Mouse (Mus musculus) common myeloid progenitor, adult 5-6 weeks (primary cell): ENCODE measurements at regions not wholly inside any gene's neighbourhood (a gene's known extent, or its start where the extent isn't known, plus 50 kb on each side); places are given as distances from the start of the nearest gene placed in this dataset.

ENCODE experiments used
- ATAC-seq: replicated peaks from 2 replicates; pipeline ENCODE4 v1.8.0; 2016; ENCODE audit warnings: low read depth, mild to moderate bottlenecking, moderate TSS enrichment, inconsistent platforms; ENCODE audit not compliant: poor library complexity, severe bottlenecking

DNA sequence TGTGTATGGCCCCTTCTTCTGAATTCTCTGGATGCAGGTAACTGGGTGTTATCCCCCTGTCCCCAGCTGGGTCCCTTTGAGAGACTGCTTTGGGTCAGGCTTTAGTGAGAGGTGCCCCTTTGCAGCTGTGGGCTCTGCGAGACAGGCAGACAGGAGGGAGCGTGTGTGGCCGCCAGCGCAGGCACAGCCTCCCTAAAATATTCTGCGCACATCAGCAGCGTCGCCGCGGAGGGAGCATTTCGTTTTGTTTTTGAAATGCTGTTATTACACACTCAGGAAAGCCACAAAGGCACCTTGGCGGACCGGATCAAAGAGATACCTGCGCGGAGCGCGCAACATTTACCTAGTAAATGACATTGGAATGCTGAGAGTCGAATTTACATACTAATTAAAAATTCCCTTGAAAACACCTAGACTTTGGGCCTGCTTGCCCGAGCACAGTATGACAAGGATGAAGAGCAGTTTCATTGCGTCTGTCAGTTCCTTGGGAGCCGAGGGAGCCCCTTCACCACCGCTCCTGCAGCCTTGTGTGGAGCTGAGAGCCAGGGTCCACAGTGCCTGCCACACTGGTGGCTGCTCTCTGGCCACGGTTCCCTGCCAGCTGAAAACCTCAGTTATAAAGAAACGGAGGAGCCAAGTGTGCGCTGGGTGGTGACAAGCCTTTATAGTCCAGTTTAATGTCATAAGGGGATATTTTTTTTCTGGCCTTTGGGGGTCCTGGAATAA, 89.3 kb upstream of the Pmepa1 start:
- no peak for ATAC-seq

DNA sequence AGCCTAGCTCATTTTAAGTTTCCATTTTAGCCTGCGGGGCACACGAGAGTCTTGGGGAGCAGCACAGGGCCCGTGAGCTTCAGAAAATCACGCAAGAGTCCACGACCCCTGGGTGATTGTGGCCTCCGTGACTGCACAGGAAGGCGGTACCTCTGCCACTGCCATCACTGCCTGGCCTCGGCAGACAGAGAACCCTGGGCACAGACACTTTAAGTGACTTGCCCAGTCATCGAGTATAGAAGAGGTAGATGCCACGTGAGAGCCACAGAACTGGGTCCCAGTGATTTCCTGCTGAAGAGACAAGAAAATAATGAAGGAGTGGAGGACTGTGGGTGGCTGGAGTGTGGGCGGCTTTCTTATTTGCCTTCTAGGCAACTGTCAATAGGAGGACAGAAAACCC, 90.4 kb upstream of the Pmepa1 start:
- ATAC-seq, result no peak

DNA sequence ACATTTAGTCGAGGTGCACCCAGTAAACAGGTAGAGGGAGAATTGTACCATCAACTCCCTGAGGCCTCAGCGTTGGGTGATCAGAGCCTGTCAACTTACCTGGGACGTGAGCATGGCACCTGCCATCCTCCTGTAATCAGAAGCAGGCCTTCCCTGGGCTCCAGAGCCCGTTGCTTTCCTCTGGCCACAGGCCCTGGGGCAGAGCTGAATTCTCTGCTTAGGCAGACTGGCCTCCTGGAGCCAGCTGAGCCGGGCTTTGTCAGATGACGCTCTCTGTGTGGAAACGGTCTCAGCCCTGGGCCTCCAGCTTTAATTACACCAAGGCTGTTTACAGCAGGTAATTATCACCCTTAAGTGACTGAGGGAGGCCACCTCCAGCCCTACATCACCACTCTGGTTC, 92.6 kb upstream of the Pmepa1 start:
- ATAC-seq, result no peak

DNA sequence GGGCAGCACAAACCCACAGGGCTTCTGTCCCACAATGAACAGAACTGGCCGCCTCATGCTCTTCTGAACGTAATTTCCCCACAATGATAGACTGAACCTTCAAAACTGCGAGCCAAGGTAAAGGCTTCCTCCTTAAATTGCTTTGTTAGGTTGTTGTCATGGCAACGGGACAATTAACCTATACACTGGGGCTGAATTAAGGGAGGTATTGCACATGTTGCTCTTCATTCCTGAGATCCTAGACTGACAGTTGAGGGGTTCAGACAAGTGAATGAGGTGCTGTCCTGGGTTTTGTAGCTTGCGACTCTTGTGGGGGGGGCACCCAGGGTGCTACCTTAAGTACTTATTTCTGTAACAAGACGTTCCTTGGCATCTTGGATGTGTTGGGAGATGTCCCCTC, 100.6 kb upstream of the Pmepa1 start:
- ATAC-seq, result peak; percentile 4; the same call in 1 of the 2 replicates

DNA sequence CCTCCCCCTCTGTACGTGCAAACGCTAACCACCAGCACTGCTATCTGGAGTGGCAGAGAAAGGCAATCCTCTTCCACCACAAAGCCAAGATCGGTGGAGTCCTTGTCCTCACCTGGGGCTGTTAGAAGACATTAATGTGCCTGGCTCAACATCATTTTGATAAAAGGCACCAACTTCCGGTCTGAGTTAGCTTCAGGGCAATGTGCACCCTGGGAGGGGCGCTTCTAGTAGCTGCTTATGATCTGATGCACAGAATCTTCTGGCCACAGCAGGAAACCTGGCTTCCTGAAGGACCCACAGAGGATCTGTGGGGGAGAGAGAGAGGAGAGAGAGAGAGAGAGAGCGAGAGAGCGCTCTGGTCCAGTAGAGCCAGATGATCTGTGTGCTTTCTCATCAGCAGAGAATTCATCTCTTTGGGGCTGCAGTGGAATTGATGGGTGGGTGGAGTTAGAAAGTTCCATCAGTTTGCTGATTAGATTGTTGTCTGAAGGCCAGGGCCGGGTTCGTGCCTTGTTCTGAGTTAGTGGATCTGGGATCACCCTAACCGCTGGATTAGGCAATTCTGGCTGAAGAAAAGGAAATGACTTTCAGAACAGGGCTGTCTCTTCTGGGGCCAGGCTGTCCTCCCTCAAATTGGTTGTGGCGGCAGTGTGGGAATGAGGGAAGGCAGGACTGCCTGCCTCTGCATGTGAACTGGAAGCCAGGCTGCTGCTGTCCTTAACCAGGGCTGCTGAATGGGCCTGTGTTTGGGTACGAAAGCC, 101.3 kb upstream of the Pmepa1 start:
- ATAC-seq, result peak; percentile 84

GRCm38 (mm10) chr2:173379736-173380135, 103.4 kb upstream of the Pmepa1 start:
- ATAC-seq, result no peak

GRCm38 (mm10) chr2:173380341-173380761, 104.0 kb upstream of the Pmepa1 start:
- no peak for ATAC-seq

GRCm38 (mm10) chr2:173382176-173382813, 106.0 kb upstream of the Pmepa1 start:
- peak; percentile 34 for ATAC-seq

- ATAC-seq, result no peak
These were observed 108.7 kb upstream of the Pmepa1 start for GRCm38 (mm10) chr2:173384935-173385586.

GRCm38 (mm10) chr2:173385722-173386141, 109.4 kb upstream of the Pmepa1 start:
- ATAC-seq, result no peak

DNA sequence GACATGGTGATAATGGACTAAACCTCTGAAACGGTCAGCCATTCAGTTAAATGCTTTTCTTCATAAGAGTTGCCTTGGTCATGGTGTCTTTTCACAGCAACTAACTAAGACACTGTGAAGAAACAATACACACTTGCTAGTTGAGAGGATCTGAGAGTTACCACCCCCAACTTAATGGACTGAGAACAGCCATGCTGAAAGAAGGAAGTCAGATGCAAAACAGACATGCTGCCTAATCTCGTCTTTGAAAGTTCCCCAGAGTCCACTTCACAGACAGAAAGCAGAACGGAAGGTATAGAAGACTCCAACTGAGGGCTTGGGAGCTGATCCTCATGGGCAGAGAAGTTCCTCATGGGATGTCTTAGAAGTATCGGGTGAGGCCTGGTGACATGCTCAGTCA, 111.8 kb upstream of the Pmepa1 start:
- ATAC-seq, result peak; percentile 51

DNA sequence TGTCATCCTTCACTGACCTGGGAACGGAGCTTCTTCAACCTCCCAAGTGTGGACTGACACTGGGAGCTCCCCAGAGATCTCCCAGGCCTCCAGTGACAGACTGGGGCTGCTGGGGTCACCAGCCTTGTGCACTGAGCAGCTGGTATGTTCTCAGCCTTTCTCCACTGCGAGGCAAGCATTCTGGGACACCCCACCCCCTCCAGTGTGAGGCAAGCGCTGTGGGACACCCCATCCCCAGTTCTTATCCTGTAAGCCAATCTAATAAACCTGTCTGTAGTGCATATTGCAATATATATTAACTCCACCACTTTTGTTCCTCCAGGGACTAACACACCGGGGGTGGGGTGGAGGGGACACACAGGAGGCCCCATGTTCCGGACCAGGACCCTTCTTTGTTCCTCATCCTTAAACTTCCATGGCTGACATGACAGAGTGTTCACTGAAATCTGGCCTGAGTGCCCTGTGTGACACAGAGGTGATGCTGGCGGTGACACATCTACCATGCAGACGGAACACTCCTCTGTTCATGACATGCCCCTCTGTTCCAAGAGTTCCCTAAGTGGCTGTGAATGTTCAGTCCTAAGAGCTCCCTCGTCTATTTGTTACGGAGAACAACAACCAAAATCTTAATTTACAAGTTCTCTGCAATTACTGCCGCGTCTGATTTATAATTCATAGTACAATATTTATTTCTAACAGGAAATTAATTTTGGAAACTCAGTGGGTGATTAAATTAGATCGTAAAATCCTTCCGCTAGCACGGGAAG, 116.4 kb upstream of the Pmepa1 start:
- ATAC-seq, result no peak

GRCm38 (mm10) chr2:173393324-173393592, 116.9 kb upstream of the Pmepa1 start:
- ATAC-seq, result no peak

DNA sequence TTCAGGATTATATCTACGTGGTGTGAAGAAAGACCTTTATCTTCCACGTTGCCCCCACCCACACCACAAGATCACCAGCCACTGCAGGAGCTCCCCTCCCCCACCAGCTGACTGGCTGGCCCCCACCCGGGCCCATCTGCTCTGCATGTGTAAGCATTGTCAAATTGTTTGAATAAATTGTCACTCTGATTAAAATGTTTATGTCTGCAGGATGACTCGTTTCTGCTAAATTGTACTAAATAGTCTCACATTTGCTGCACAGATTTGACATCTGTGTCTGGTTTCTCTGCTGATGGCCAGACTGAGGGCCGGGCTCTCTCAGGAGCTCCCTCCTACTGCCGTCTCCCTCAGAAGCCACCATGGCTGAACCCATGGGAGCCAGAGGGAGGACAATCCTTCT, 119.2 kb upstream of the Pmepa1 start:
- no peak for ATAC-seq

- ATAC-seq, result no peak
These were observed 121.6 kb upstream of the Pmepa1 start for GRCm38 (mm10) chr2:173397846-173398331.

DNA sequence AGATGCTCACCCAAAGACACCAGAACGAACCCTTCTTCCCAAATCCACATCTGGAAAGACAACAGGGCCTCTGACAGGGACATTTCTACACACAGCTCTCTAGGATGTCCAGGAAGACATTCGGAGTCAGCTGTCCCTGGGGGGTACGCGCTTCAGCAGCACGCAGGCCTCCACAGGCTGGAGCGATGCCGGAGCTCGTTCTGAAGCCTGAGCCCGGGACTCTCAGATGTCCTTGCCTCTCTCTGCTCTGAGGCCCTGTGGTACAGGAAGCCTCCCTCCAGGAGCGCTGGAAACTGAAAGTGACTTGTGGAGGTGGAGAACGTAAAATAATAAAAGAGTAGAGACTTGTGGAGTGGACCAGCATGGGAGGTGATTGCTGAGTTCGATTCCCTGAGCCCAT, 116.8 kb upstream of the 1700021F07Rik start:
- no peak for ATAC-seq

GRCm38 (mm10) chr2:173406344-173407094, 115.9 kb upstream of the 1700021F07Rik start:
- ATAC-seq, result no peak

DNA sequence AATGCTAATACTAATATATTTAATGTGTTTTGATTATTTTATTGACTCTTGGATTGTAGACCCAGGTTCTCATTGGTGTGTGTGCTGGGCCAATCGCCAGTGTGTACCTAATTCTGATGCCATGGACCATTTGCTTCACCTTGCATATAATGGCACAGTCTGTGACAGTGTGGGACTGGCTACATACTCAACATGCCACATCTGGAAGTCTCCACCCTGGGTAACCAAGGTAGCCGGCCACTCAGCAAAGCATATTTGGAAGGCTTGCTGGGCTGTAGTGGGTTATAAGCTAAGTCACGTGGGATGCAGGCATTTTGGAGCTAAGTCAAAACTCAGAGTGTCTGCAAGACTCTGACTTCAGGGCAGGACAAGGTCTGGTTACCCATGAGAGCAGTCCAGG, 115.3 kb upstream of the 1700021F07Rik start:
- no peak for ATAC-seq

DNA sequence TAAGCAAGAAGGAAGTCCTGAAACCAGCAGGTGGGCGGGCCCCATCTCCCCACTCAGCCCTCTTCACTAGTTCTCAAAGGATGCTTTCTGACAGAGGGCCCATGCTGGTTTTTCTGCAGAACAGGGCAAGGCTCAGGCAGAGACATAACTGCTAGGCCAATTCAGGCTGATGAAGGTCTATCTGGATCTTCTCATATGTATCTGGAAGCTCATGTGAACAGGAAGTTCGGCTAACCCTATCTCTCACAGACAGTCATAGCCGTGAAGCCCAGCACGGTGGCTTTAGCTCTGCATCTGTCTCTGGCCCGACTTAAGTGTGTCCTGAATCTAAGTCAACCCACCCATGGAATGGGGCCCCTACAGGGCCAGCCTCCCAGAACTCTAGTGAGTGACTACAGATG, 113.7 kb upstream of the 1700021F07Rik start:
- peak; percentile 81 for ATAC-seq
